Mouse (Mus musculus) 3134 (cell line): Measurements from ENCODE around the gene Gmfb.
"Not testable (repeated sequence)": the region's sequence is repeated elsewhere in the genome, so short reads cannot be mapped to it uniquely, and the experiment has no call there.

ENCODE experiments used
- DNase-seq: peaks from one replicate; pipeline ENCODE4 v3.0.0-alpha.2; 2011; ENCODE audit warnings: low spot score; ENCODE audit not compliant: insufficient read length; ENCODE audit errors: extremely low read depth

Gene Gmfb

DNA sequence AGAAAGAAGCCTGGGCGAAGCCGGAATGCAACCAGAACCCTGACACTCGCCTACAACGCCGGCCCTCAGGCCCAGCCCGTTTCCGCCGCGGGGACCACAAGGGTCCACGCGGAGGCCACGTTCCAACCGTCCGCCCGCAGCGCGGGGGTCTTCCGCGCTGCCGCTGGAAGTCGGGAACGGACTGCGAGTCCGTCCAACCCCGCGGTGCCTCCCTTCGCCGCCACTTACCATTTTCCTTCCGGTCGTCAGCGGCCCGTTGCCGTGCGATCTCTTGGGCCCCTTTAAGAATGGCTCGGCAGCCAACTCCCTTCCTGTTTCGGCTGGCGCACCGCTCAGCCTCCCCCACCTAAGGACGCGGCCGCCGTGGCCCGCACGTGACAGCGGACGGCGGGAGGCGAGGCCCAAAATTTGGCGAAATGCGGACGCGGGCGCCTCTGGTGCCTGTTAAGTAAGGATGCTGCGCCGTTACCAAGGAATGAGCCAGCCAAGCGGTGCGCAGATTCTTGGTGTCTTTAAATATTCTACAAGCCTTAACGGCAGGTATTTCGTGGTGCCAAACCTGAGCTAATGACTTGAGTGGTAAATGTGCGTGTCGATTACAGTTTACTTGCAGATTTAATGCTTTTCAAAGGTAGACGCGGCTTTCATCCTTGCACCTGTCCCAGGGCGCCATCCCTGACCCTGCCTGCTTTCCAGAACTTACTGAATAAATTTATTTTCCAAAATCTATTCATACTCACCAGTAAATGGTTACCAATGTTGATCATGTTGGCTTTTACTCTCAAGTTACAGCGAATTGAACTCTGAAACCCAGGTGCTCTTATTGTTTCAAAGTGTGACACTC is at the start of gene Gmfb:
Gene Gmfb (minus strand): TSS at position 370 of the 844 bp plus-strand sequence.
- peak; percentile 94 for DNase-seq

DNA sequence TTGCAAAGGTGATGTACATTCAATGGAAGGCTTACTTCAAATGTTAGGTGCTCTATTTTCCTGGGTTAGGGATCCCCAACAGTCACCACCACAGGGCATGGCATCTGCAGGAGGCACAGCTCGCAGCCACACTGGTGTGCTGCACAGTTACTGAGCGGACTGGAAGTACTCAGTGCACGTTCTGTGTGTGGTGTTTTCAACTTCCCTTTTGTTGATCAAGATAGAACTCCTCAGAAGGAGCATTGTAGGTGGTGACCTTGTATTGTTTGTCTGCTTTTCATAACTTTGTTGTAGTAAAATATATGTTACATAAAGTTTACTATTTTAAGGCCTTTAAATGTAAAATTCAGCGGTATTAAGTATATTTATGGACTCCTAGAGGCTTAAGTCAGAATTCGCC is 40.9 kb upstream of the Gmfb start:
- DNase-seq, result no peak

GRCm38 (mm10) chr14:46853677-46854076 is 31.6 kb upstream of the Gmfb start:
- no peak for DNase-seq

- no peak for DNase-seq
Observed at GRCm38 (mm10) chr14:46849769-46850168, 27.7 kb upstream of the Gmfb start.

GRCm38 (mm10) chr14:46848736-46849135 is 26.7 kb upstream of the Gmfb start:
- DNase-seq, result no peak

GRCm38 (mm10) chr14:46848063-46848590 is 26.1 kb upstream of the Gmfb start:
- no peak for DNase-seq

DNA sequence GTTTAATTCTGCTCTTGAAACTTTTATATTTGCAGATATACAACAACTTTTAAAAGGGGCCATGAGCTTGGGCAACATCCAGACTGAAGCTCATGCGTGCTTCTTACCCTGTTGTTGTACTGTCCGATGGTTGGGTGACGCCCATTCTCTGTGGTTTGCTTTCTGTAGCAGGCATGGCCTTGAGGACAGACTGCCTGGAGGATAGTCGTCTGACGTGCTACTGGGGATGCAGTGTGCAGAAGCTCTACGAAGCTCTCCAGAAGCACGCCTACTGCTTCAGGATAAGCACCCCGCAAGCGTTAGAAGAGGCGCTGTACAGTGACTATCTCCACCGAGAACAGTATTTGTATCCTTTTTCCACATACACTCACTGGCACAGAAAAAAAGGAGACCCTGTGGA is 23.7 kb upstream of the Gmfb start:
- no peak for DNase-seq

- no peak for DNase-seq
Observed at GRCm38 (mm10) chr14:46839326-46839725, 17.3 kb upstream of the Gmfb start.

- DNase-seq, result no peak
Observed at GRCm38 (mm10) chr14:46832354-46833272, 10.6 kb upstream of the Gmfb start.

DNA sequence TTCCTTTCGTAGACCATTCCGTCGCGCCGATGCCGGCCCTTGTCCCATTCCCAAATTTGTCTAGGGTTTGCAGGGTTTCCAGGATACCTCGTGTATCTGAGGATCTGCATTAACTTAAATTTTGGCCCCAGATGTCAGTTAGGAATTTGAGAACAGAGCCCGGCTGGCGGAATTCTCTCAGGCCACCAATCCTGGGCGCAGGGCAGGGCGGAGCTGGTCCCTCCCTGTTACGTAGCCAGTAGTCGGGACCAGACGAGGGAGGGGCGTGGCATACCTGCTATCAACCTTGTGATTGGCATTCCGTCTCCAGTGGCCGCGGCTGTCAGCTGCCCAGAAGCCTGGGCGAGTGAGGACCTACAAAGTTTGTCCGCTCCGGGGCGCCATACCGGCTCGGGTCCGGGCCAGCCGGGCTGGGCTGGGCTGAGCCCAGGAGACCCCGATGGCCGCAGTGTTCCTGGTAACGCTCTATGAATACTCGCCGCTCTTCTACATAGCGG is 9.8 kb upstream of the Gmfb start, which contains the start of gene Cgrrf1:
Gene Cgrrf1 (plus strand): TSS at position 289 of the 497 bp plus-strand sequence.
- peak; percentile 92 for DNase-seq

- peak; percentile 30 for DNase-seq
Observed at GRCm38 (mm10) chr14:46831295-46831694, 9.3 kb upstream of the Gmfb start.

DNA sequence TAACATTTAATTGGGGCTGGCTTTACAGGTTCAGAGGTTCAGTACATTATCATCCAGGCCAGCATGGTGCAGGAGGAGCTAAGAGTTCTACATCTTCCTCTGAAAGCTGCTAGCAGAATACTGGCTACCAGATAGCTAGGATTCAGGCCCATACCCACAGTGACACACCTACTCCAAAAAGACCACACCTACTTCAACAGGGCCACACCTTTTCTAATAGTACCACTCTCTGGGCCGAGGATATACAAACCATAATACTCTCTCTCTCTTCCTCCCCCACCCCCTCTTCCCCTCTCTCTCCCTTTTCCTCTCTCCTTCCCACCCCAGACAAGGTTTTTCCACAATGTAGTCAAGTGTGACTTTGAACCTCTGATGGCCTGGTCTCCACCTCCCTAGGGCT is 5.4 kb upstream of the Gmfb start:
- no peak for DNase-seq

GRCm38 (mm10) chr14:46823996-46824395 is 2.0 kb upstream of the Gmfb start:
- no peak for DNase-seq

DNA sequence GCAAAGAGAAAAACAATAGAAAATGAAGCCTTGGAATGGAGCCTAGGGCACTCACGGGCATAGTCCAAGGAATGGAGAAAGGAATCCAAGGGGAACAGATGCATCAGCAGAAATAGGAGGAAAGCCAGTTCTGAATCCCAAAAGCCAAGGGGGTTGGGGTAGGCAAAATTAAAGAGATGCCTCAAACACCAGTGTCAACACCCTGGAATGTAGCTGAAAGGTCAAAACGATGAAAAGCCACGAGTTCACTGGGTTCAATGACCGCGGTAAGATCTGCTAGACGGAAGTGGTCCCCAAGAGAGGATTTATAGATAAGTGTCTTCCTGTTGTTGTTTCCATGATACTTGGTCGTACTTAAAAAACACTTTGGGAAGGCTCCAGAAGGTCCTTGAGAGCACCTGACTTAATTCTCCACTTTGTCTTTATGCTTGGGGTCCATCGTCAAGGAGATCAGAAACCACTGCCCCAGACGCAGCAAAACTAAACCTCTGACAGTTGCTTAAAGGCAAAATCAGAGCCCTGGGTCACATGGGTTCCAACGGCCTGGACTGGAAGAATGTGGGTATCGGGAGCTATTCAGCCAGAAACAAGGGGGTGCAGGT is 670 bp downstream of the Gmfb start:
- DNase-seq, result no peak

- DNase-seq, result not testable (repeated sequence)
Observed at GRCm38 (mm10) chr14:46819961-46820360, 2.1 kb downstream of the Gmfb start.

DNA sequence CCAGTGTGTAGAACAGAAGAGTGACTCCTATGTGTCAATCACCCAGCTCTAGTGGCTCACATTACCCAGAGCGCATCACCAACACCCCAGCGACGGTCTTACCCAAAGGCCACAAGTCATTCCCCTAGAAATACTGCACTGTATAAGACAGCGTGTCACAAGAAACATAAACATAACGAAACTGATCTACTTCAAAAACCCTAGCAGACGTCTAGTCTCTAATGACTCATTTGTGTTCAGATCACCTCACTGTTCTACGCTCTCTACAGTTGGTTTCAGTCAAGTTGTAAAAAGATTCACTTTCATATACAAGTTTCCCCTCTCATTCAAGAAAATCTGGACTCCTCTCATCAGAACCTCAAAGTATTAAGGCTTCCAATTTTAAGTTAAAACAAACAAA is 3.3 kb downstream of the Gmfb start:
- no peak for DNase-seq

- DNase-seq, result no peak
Observed at GRCm38 (mm10) chr14:46816916-46817622, 5.0 kb downstream of the Gmfb start.

DNA sequence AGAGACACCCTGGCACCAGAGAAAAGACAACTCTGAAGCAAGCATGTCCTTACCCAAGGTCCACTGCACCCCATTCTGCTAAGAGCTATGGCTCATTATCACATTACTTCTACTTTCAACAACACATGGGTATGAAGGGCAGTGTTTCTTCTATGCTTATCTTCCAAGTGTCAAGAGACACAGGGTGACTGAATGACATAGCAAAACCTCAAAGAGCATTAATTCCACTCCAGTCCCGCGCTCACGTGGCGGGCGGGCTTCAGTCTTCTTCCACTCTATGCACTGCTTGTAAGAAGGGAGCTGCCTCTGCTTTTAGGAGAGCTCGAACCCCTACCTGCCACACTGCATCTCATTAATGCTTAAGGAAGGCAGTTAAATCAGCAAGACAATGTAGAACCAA is 6.4 kb downstream of the Gmfb start:
- DNase-seq, result no peak

- no peak for DNase-seq
Observed at GRCm38 (mm10) chr14:46807927-46808326, 14.1 kb downstream of the Gmfb start.

GRCm38 (mm10) chr14:46806186-46806585 is 15.9 kb downstream of the Gmfb start:
- DNase-seq, result no peak
